Mouse (Mus musculus): Measurements from ENCODE around the gene Lrmp. TPM values are rescaled to one million over a fixed set of nuclear protein-coding genes. Genes with fewer than 3 reads are reported as not detected.
"Not testable (repeated sequence)": the region's sequence is repeated elsewhere in the genome, so short reads cannot be mapped to it uniquely, and the experiment has no call there.

The Lrmp gene
- 42.1 and 42.6 TPM in 2 replicates for total RNA-seq (2015)
- 93.6 and 125 TPM in 2 replicates for total RNA-seq (2017)

DNA sequence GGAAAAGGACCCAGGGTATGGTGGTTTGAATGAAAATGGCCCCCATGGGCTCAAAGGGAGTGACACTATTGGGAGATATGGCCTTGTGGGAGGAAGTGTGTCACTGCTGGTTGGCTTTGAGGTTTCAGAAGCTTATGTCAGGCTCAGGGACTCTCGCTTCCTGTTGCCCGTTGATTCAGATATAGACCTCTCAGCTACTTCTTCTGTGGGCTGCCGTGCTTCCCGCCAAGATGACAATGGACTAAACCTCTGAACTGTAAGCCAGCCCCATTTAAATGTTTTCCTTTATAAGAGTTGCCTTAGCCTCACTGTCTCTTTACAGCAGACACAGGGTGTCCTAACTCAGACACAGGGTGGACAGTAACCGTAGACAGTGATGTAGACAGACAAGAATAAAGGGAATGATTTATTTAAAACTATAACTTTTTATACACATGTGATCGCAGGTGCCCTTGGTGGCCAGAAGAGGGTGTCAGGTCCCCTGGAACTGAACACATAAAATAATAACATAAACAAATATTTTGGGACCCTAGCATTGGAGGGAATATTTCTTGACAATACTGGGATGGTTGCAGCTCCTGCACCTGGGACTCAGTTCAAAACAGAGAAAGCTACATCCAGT, at the start of gene Lrmp:
Gene Lrmp (plus strand): TSS at position 178 of the 622 bp plus-strand sequence.
- ATAC-seq (replicated peaks; ENCODE audit: poor library complexity) = peak; percentile 98

DNA sequence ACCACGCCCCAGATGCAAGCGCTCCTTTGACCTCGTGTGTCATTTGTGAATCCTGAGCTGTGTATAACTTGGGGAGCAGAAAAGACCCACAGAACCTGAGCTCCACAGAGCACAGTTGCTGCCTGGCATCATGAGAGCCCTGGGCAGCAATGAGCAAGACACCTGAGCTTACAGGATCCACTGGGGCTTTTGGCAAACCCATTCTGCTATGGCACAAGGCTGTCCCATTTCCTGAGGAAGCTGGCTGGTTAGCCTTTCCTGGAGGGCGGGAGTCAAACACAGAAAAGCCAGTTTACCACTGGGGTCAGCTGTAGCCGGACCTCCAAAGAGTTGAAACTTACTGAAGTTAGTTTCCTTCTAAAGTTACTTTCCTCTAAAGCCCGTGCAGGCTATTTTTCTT, 49.0 kb upstream of the Lrmp start:
- no peak for ATAC-seq (replicated peaks; ENCODE audit: poor library complexity)

GRCm38 (mm10) chr6:145067679-145068078, 47.8 kb upstream of the Lrmp start:
- no peak for ATAC-seq (replicated peaks; ENCODE audit: poor library complexity)

DNA sequence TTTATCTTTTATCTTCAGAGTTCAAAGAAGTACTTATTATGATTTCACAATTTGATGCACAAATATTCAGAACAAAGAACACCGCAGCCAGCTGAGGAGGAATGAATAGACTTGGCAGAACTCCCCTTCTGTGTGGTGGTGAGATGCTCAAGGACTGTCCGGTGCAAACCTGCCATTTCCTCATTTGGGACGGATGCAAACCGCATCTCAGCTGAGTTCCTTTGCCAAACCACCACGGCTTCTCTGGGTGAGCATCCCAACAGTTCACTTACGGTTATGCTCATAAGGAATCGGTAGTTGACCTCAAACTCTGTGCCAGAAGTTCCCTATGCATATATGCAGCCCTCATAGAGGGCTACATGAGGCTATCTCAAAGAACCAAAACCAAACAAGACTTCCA, 46.1 kb upstream of the Lrmp start:
- ATAC-seq (replicated peaks; ENCODE audit: poor library complexity) = peak; percentile 86

DNA sequence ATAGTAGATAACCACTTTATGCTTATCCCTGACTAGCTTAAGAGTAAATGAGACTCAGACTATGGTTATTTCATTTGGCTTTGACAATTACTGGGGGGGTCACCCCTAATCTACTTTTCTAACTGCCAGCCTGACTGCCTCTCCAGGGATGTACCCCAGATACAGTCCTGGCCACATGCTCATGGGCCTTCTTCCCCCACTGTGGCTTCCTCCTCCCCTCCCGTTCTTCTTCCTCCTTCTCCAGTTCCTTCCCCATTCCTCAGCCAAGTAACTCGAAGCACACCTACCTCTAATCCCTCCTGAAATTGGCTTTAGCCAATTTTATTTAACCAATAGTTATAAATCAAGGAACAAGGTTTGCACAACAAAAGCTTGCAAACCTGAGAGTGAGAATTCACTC, 45.5 kb upstream of the Lrmp start:
- ATAC-seq (replicated peaks; ENCODE audit: poor library complexity) = peak; percentile 83

- no peak for ATAC-seq (replicated peaks; ENCODE audit: poor library complexity)
These were observed 41.0 kb upstream of the Lrmp start for GRCm38 (mm10) chr6:145074461-145074860.

DNA sequence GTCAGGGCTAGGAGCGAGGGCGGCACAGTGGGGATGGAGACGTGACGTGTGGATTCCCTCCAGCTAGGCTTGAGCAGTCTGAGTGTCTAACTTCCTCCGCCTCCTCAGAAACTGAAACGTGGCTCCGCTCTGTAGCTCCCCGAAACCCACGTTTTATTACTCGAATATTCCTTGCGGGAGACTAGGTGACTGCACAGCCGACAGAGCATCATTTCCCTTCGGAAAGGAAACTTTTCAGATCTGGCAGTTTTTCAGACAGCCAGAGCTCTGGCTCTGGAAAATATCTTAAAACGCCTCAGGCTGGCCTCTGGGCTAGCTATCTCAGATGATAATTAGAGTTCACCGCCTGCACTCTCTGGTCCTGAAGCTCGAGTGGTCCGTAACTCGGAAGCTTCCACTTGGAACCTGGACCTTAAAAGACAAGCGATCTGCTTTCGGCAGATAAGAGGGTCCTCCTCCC, 40.3 kb upstream of the Lrmp start:
- peak; percentile 62 for ATAC-seq (replicated peaks; ENCODE audit: poor library complexity)

DNA sequence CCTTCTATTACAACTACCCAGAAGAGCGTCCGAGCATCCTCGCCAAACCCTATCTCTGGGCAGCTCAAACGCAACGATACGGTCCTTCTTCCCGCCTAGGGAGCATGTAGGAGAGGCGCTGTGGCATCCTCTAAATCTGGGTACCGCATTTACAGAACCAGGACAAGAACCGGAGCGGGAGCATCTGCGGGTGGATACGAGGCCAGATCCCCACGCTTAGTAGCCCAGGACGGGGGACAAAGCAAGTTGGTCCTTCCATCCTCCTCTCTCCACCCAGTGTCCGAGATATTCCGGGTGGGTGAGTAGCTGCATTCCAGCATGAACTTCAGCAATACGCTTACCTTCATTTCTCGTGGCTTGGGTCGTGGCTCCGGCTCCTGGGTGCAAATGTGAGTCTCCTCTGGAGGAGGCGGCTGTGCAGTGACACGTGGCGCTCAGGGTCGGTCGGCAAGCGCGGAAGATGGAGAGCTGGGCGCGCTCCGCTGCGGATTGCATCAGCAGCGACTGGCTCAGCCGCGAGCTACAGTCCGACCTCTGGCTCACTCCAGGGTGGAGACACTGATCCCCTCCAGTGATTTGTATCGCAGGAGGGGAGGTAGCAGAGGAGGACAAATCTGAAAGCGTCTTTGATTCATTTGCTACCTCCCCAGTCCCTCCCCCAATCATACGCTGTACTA, 39.8 kb upstream of the Lrmp start, which contains the start of gene Bcat1:
Gene Bcat1 (minus strand): TSS at position 637 of the 677 bp plus-strand sequence.
- peak; percentile 68 for ATAC-seq (replicated peaks; ENCODE audit: poor library complexity)

- ATAC-seq (replicated peaks; ENCODE audit: poor library complexity) = no peak
These were observed 39.2 kb upstream of the Lrmp start for GRCm38 (mm10) chr6:145076286-145076685.

DNA sequence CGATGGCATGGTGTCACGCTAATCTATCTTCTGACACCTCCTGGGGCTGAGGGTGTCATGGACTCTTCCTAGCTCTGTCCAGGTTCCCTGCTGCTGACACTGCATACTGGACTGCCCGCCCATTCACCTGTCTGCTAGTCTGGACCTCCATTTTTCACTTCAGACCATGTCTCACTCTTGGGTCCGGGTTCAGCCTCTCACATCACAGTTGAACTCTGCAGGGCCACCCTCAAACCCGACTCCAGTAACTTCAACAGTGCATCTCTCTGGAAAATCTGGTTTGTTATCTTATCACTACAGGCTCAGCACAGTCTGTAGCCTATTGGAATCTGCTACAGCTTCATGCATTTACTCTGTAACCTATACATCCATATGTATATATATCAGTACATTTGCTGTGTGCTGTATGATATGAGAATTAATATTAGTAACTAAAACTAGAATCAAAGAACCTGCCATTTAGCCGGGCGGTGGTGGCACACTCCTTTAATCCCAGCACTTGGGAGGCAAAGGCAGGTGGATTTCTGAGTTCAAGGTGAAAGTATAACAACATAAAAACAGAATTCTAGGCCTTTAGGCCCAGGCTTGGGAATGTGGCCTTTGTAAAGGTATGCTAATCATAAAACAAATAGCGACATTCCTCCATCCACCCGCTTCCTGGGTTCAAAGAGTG, 36.2 kb upstream of the Lrmp start:
- no peak for ATAC-seq (replicated peaks; ENCODE audit: poor library complexity)

DNA sequence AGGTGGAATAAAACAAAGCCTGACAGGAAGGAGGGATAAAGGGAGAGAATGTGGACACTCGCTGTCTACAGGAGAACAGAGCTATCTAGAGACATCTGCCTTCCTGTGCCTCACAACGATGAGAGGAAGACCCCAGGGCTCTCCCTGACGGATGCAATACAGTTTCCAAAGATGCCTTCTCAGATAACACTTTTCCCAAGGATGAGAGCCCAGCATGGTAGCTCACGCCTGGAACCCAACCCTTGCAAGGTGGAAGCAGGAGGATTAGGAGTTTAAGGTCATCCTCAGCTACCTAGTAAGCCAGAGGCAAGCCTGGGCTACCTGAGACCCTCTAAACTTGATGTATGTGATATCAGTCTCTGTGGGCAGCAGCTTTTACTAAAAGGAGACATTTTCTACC, 33.7 kb upstream of the Lrmp start:
- ATAC-seq (replicated peaks; ENCODE audit: poor library complexity) = no peak

DNA sequence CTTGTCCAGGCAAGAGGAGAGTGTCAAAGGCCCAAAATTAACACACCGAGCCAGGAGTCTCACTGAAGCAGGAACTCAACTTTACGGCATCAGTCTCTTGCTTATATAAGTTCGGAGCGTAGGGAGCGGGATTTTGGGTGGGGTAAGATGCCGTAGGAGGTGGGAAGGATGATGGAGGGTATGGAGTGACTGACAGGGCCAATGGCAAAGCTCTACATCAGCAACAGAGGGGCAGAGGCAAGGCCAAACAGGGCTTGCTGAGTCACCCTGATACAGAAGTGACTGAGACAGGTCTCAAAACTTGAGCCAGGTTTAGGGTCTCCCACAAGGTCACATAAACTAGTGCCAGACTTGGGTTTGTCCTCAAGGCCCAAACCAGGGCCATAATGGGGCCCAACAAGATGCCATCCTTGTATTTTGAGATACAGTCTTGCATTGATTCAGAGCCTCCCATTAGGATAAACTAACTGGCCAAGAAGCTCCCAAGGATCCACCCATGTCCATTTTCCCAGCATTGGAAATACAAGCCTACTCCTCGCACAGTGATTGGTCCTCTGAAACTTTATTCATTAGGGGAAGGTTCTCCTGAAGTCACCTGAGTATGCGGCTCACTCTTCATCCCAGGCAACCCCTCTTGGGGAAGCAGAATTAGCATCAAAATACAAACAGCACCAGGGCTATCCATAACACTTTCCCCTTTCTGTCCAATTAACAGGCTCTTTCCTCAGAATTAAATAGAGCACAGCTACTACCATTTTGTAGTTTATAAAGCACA, 30.9 kb upstream of the Lrmp start:
- no peak for ATAC-seq (replicated peaks; ENCODE audit: poor library complexity)

- ATAC-seq (replicated peaks; ENCODE audit: poor library complexity) = 0 out of 2 replicates have a peak, but pooled peaks have one; percentile 30
These were observed 26.9 kb upstream of the Lrmp start for GRCm38 (mm10) chr6:145088451-145089113.

DNA sequence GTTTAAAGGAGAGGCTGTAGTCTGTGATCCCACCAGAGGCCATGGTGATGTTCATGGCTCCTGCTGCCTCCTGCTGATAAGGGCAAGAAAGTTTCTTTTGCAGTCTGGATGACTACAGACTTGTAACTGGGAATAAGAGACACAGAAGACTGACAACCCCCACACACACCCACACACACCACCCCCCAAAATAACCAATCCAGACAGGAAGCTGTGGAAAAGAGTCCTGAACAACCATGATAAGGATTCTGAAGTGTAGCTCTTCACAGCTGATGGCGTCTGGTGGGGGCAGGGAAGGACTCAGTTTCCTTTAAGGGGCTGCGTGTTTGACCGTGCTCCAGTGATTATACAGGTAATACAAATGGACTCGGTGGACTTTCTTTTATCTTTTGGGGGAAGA, 26.1 kb upstream of the Lrmp start:
- ATAC-seq (replicated peaks; ENCODE audit: poor library complexity) = peak; percentile 83

DNA sequence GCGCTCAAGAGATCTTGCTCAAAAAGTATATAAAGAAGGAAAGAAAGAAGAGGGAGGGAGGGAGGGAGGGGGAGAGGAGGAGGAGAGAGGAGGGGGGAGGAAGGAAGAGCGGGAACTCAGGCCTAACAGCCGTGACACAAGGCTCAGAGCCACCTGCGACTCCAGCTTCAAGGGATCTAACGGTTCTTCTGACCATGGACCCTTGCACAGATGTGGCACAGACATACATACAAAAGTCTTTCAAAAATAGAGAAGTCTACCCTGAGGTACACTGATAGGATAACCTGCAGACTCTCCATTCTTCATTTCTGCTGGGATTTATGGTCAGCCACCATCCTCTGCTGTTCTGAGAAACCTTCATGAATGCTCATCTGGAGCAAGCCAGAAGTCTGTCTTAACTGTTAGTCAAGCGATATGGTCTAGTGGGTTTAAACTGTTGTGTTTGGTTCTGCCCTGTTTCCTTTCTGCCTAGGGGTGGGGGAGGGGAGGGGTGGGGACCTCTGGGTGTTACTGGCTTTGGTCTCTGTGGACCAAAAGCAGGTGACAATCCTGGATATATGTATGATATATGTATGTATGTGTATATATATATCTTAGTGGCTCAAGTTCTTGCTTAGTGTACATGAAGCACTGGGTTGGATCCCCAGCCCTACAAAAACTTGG, 25.1 kb upstream of the Lrmp start:
- ATAC-seq (replicated peaks; ENCODE audit: poor library complexity) = peak; percentile 16; the same call in 1 of the 2 replicates

- ATAC-seq (replicated peaks; ENCODE audit: poor library complexity) = no peak
These were observed 24.5 kb upstream of the Lrmp start for GRCm38 (mm10) chr6:145090928-145091327.

DNA sequence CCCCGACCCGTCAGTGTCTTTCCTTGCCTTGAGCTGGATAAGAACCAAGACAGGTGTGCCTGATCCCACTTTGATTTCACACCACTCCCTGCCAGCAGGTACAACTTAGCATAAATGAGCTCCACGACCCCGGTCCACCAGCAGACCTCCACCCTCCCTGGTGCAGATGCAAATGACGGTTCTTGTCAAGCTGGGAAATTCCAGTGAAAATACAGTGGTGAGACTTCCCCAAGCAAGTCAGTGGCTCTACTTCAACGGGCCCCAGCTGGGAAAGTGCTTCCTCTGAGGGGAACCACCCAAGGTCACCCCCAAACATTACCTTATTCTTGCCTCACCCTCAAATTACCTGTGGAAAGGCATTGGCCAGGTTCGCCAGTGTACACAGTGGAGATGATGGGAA, 23.5 kb upstream of the Lrmp start:
- ATAC-seq (replicated peaks; ENCODE audit: poor library complexity) = no peak

DNA sequence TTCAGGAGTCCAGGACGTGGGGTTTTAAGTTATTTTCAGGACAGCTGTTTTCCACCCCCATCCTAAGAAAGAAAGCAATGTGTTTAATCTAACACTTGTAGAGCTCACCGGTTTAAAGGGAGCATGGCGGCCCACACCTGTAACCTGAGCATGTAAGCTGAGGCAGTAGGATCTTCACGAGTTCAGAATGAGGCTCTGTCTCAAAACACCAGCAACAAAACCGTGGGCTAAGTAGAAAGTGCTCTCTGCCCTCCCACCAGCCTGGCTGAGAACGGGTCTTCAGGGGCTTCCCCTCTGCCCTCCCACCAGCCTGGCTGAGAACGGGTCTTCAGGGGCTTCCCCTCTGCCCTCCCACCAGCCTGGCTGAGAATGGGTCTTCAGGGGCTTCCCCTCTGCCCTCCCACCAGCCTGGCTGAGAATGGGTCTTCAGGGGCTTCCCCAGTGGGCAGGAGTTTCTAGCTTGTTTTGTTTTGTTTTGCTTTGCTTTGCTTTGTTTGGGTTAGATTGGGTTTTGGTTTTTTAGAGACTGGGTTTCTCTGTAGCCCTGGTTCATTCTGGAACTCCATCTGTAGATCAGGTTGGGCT, 22.3 kb upstream of the Lrmp start:
- ATAC-seq (replicated peaks; ENCODE audit: poor library complexity) = not testable (repeated sequence)

GRCm38 (mm10) chr6:145094431-145094830, 21.0 kb upstream of the Lrmp start:
- no peak for ATAC-seq (replicated peaks; ENCODE audit: poor library complexity)

- peak; percentile 79 for ATAC-seq (replicated peaks; ENCODE audit: poor library complexity)
These were observed 14.5 kb upstream of the Lrmp start for GRCm38 (mm10) chr6:145100923-145101322.
